Mouse (Mus musculus) olfactory bulb, adult 2 months (tissue): ENCODE results near the gene Trak1.

Experiments
- CTCF ChIP-seq: fragments of 200-500 bp; IDR thresholded peaks from 2 replicates; pipeline ENCODE4 v1.5.1; 2012; ENCODE audit warnings: low read depth, mild to moderate bottlenecking, low read length, moderate library complexity; ENCODE audit not compliant: insufficient read depth
- POLR2A ChIP-seq: fragments of 200-500 bp; IDR thresholded peaks from 2 replicates; pipeline ENCODE4 v1.6.1; 2012; ENCODE audit warnings: mild to moderate bottlenecking, low read depth, low read length, moderate library complexity; ENCODE audit not compliant: insufficient read depth

DNA sequence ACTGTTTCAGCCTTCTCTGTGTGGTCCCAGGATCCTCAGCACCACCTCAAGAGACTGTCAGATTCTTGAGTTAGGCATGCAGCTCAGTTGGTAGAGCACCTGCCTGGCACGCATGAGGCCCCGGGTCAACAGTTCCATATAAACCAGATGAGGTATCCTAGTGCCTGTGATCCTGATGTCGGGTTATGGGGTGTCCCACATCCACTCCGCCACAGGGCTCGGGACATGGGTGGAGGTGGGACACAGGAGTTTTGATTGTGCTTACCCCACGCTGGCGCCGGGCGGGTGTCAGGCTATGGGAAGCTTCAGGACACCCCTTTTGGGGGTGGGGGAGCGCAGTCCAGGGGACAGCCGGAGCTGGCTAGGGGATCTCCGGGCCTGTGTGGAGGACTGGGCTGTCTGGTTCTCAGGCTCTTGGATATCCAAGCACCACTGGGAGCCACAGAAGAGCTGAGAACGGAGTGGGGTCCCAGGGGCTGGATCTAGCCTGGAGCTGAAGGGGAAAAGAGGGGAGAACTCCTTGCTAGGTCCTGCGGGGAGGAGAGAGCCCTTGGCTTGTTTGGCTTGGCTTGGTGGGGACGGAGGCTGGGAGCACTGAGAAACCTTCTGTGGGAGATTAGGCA is 39.1 kb downstream of the Trak1 start:
- TF ChIP-seq CTCF = no peak
- TF ChIP-seq POLR2A = no peak
